Mouse (Mus musculus): ENCODE data around the gene Fam114a1. TPM values are rescaled to one million over a fixed set of nuclear protein-coding genes. Genes with fewer than 3 reads are reported as not detected.

Gene Fam114a1
- total RNA-seq, 2 experiments from 2014 or later: 4.2 to 5.8 TPM

DNA sequence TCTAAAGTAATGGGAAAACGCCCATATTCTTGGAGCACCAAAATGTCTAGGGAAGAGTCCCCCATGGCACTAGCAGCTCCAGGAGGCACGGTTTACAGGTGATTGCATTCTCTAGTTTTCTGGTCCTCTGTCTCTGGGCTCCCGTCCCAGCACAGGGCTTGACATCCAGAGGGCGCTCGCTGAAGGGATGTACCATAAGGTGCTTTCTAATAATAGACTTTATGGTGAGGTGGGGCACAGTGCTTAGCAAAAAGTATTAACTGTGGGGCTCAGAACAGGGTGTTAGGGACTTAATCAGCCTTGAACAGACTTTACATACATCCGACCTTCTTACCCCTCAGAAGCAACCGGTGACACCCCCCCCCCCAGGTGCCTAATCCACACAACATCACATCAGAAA is 104.8 kb downstream of the Fam114a1 start:
- Histone ChIP-seq H3K27ac (no peak overlapping the region), H3K4me3 (no peak overlapping the region)
- DNase-seq (ENCODE audit: low spot score in 2 of 2): no peak
- peak; percentile 58 for TF ChIP-seq CTCF (conservative IDR thresholded peaks at IDR 0.05)

DNA sequence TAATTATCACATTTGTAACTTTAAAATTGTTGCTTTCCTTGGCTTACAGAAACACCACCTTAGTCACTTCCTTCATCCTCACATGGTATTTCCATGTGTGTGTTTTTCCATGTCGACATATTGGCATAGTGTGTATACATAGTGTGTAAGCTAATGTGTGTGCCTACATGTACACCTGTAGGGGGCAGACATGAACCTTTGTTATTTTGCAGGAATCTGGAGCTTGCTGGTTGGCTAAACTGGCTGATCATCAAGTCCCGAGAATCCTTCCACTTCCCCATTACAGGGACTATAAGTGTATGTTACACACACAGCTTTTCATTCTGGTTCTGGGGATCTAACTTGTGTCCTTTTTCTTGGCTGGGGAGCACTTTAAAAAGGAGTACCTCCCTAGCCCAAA is 106.2 kb downstream of the Fam114a1 start:
- no peak overlapping the region for H3K4me3 ChIP-seq
- no peak overlapping the region for H3K27ac ChIP-seq
- DNase-seq (ENCODE audit: low spot score in 2 of 2): no peak
- TF ChIP-seq CTCF (conservative IDR thresholded peaks at IDR 0.05): peak; percentile 67

DNA sequence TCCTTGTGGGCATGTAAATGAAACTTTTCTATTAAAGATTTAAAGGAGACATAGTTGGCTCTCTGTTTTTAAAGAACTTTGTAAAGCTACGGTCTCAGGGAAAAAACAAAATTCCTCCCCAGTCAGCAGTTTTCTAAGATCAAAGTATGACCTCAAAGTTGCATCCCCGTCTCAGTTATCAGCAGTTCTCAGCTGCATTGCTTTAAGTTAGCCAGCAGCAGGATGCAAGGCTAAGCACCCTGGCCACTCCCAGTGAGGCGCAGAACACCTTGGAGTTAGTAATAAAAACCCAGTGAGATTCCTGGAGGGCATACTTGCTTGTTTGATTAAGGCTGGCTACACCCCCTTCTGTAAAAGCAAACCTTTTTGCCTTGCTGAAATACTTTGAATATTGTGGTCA is 106.9 kb downstream of the Fam114a1 start:
- DNase-seq (ENCODE audit: low spot score in 2 of 2): no peak
- no peak overlapping the region for H3K4me3 ChIP-seq
- no peak overlapping the region for H3K27ac ChIP-seq
- TF ChIP-seq CTCF (conservative IDR thresholded peaks at IDR 0.05): no peak

DNA sequence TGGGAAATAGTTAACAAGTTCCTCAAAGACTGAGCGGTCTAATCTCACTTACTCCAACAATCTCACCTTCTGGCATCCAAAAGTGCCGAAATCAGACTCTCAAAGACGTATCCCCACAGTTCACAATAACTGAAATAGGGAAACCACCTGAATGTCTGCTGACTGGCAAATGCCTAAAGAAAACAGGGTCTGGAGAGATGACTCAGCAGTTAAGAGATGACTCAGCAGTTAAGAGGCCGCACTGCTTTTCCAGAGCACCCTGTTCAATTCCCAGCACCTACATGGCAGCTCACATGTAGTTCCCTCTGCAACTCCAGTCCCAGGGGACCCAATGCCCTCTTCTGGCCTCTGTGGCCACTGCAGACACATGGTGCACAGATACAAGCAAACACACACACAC is 108.2 kb downstream of the Fam114a1 start:
- no peak for DNase-seq (ENCODE audit: low spot score in 2 of 2)
- Histone ChIP-seq H3K27ac (no peak overlapping the region), H3K4me3 (no peak overlapping the region)
- TF ChIP-seq CTCF (conservative IDR thresholded peaks at IDR 0.05): no peak

DNA sequence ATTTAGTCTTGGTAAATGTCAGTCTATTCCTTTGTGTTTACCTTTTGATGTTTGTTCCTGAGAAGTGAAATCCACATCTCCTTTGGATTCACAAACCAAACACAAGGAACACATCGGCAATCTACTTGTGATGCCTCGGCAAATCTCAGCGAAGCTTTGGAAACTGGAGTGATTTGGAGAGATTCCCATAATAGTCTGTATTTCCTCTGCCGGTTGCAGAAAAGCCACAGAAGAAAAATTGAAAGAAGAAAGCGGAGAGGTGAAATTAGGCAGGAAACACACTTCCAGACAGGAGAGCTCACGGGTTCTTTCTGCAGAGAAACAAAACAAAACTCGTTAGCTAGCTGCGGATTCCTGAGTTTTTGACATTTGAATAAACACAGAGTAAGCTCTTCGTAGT is 110.0 kb downstream of the Fam114a1 start:
- TF ChIP-seq CTCF (conservative IDR thresholded peaks at IDR 0.05): no peak
- Histone ChIP-seq H3K27ac (peak overlapping the region; percentile 78), H3K4me3 (peak overlapping the region; percentile 63)
- DNase-seq (ENCODE audit: low spot score in 2 of 2): peak; percentile 14 to 43

DNA sequence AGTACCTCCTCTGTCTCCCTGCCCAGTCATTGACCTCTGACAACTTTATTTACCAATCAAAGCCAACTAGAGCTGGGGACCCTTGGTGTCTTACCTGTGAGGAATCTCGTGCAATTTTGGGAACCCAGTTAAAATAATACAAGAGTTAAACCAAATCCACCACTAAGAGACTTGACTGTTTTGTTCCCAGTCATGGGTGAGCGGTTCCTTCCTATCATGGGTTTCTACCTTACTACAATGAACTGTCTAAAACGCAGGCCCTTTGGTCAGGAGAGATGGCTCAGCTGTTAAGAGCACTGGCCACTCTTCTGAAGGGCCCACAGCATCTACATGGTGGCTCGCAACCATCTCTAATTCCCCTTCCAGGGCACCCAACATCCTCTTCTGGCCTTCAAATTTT is 112.0 kb downstream of the Fam114a1 start:
- Histone ChIP-seq H3K4me3 (no peak overlapping the region), H3K27ac (no peak overlapping the region)
- no peak for TF ChIP-seq CTCF (conservative IDR thresholded peaks at IDR 0.05)
- DNase-seq (ENCODE audit: low spot score in 2 of 2): no peak

DNA sequence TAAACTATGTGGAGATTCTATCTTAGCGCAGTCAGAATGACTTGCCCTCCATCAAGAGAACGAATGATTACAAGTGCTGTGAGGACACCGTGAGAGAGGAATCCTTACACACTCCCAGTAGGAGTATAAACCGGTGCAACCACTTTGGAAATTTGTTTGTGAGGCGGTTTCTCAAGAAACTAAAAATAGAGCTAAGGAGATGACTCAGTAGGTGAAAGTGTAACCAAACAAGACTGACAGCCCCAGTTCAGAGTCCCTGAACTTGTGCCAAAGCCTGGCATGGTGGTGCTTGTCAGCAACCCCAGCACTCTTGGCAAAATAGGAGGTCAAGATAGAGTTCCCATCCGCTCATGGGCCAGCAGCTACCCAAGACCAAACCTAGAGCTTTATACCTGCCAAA is 116.7 kb downstream of the Fam114a1 start:
- Histone ChIP-seq H3K27ac (no peak overlapping the region), H3K4me3 (no peak overlapping the region)
- no peak for TF ChIP-seq CTCF (conservative IDR thresholded peaks at IDR 0.05)
- no peak for DNase-seq (ENCODE audit: low spot score in 2 of 2)

DNA sequence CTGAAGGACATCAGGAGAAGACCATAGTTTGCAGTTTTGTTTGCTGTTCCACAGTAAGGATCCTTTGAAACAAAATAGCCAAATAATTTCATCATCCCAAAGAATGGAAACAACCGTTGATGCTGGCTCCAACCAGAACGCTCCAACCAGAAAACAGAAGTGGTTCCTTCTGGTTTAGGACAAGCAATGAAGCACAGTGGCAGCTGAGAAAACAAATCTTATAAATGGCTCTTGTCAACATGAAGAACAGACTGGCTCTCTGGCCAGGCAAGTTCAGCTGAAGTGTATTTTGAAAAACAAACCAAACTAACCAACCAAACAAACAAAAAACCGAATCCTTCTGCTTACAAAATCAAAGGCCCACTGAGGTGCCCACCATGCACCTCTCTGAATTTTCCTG is 119.8 kb downstream of the Fam114a1 start:
- TF ChIP-seq CTCF (conservative IDR thresholded peaks at IDR 0.05): no peak
- no peak overlapping the region for H3K4me3 ChIP-seq
- H3K27ac ChIP-seq: no peak overlapping the region
- no peak for DNase-seq (ENCODE audit: low spot score in 2 of 2)

DNA sequence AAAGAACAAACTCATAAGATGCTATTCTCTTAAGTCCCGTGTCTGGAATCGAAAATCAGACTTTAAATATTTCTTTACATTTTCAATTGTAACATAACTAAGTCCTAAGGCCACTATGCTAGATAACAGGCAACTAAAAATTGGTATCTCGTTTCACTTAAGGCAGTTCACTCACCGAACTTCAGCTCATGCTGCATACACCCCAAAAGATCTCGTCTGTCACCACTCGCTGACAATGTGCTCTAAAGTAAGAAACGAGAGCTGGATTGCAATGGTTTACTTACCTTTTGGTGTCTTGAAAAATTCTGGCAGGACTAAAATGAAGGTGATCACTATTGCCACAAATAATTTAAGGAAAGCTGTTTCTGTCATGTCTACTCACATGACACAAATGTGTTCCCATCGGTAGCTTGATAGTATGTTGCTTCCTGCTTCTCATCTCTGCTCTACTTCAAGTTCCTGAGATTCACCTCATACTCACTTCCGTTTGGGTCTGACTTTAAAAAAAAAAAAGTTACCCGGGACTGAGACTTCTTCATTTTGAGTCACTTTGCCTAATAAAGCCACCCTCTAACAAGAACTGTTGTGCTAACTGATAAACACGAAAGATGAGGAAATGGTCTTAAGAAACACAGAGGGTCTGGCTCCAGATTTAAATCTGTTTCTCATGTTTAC is 121.5 kb downstream of the Fam114a1 start:
- DNase-seq (ENCODE audit: low spot score in 2 of 2): no peak
- no peak for TF ChIP-seq CTCF (conservative IDR thresholded peaks at IDR 0.05)
- Histone ChIP-seq H3K4me3 (no peak overlapping the region), H3K27ac (no peak overlapping the region)

Small RNAs within 50 kb of the gene (microRNA-seq; reads per million reads assigned to microRNA genes)
- gene Mir574: 78.0 to 85.4 reads per million in 2 experiments

Other genes starting within 250 kb of the Fam114a1 start
- gene Klf3, start 166.7 kb upstream of the Fam114a1 start, total RNA-seq (2021): 10 to 100 TPM; 55.0 to 55.2 TPM
- gene Tlr1, start 36.5 kb upstream of the Fam114a1 start, total RNA-seq (2021): under 1 TPM; 0.44 to 0.59 TPM
- gene Tlr6, start 10.0 kb upstream of the Fam114a1 start, total RNA-seq (2021): 1 to 10 TPM in 1 of 2 experiments, under 1 TPM in 1; 0.95 to 1.0 TPM
- under 1 TPM; 0.39 to 0.44 TPM for gene Tmem156, start 122.1 kb downstream of the Fam114a1 start, total RNA-seq (2021)
- gene Klhl5, start 137.5 kb downstream of the Fam114a1 start, total RNA-seq (2021): 10 to 100 TPM; 53.8 to 62.9 TPM
- gene Wdr19, start 229.6 kb downstream of the Fam114a1 start, total RNA-seq (2021): 10 to 100 TPM; 22.9 to 23.7 TPM